Mouse (Mus musculus): ENCODE data around the gene AI837181.
A peak's percentile ranks its signal among the peaks of the same experiment; 100 is the strongest.
"Not testable (repeated sequence)": the region's sequence is repeated elsewhere in the genome, so short reads cannot be mapped to it uniquely, and the experiment has no call there.

The AI837181 gene

DNA sequence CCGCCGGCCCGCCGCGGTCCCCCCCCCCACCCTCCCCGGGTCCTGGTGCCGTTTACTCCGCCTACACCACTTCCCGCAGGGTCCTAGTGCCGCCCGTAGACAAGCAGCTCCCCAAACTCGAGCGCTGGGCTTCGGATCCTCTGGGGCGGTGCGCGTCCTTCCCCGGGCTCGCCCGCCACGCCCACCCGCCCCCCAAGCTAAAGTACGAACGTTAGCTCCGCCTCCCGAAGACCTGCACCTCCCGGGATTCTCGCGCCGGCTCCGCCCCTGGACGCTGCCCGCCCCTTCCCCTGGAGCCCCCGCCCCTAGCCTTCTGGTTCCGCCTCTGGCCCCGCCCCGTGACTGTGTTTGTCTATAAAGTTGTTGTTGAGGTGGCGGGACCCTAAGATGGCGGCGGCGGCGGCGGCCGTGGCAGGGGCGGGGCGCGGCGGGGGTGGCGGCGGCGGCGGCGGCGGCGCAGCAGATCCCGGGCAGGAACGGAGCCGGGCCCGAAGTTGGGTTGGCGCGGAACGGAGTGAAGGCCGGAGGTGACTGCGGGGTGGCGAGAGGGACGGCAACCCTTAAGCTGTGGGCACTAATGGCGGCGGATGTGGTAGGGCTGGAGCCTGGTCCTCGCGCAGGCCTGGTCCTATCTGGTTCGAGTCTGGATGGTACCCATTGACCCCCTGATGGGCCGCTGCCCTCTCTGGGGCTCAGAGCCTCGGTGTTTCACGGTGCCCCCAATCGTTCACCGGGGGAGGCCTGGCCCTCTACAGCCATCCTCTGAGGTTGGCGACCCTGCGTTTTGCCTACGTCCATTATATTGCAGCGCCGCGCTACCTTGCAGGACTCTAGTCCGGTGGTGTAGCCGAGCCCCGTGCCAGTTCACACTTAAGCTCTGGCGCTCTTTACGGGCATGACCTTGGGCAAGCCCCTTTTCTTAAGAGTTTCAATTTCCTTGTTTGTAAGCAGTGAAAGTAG, at the start of gene AI837181, which contains the start of gene Drap1:
Gene AI837181, plus strand, starts transcription at position 363 of the 960 bp plus-strand sequence.
Gene Drap1, minus strand, starts transcription at position 198 of the 960 bp plus-strand sequence.
- H3K27me3 ChIP-seq (ENCODE audit: control insufficient read depth, insufficient read depth, low read length, poor library complexity, severe bottlenecking) = no peaks in the 10 kb centered on the region
- DNase-seq (ENCODE audit: low read depth, low spot score) = peak; percentile 96
- H3K36me3 ChIP-seq (ENCODE audit: control insufficient read depth, insufficient read depth, low read length, poor library complexity, severe bottlenecking) = peaks cover 3% of the 10 kb centered on the region

DNA sequence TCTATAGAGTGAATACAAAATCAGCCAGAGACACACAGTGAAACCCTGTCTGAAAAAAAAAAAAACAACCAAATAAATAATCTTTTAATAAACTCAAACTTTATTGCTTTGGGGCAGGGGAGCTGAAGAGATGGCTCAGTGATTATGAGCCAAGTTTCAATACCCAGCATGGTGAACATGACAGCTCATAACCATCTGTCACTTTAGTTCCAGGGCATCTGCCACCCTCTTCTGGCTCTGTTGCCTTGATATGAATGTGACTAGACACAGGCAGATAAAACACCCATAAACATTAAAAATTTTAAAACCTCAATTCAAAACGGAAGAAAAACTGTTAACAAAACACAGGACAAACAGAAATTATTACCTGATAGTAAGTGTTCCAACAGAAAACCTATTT, 47.5 kb upstream of the AI837181 start:
- Histone ChIP-seq H3K27me3 (ENCODE audit: control insufficient read depth, insufficient read depth, low read length, poor library complexity, severe bottlenecking) (no peaks in the 10 kb centered on the region), H3K36me3 (ENCODE audit: control insufficient read depth, insufficient read depth, low read length, poor library complexity, severe bottlenecking) (peaks cover 11% of the 10 kb centered on the region)
- no peak for DNase-seq (ENCODE audit: low read depth, low spot score)

DNA sequence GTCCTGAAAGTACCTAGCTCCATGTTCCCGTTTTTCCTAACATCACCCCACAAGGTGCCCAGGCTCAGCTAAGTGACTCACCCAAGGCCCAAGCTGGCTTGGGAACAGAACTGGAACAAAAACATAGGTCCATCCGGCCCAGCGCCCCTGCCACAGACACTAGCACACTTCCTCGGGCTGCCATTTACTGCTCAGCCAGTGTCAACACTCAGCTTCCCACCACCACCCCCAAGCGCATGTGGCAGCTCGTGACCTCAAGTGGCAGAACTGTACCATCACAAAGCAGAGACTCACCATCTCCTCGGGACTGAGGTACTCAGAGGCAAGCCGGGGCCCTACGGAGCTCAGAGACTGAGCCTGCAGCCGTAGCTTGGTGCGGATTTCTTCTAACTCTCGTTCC, 41.6 kb upstream of the AI837181 start:
- H3K27me3 ChIP-seq (ENCODE audit: control insufficient read depth, insufficient read depth, low read length, poor library complexity, severe bottlenecking) = no peaks in the 10 kb centered on the region

DNA sequence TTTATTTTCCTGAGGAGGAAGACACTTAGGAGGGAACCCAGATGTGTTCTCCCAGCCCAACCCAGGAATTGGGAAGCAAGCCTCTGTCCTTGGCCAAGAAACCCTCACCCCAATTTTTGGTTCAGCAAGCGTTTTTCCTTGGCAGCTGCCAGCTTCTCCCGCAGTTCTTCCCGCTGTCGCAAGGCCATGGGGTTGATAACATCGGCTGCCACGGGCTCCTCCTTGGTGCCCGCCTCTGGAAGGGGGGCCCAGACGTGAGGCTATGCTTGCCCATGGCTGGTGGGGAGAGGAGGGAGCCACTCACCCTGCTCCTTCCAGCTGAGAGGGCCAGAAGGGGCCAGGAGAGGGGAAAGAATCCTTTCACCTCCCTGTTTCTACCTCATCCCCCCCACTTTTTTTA, 40.2 kb upstream of the AI837181 start:
- Histone ChIP-seq H3K27me3 (ENCODE audit: control insufficient read depth, insufficient read depth, low read length, poor library complexity, severe bottlenecking) (no peaks in the 10 kb centered on the region), H3K36me3 (ENCODE audit: control insufficient read depth, insufficient read depth, low read length, poor library complexity, severe bottlenecking) (peaks cover 13% of the 10 kb centered on the region)
- no peak for DNase-seq (ENCODE audit: low read depth, low spot score)

More for the DNA sequence above, 41.6 kb upstream of the AI837181 start:
- DNase-seq (ENCODE audit: low read depth, low spot score) = no peak
- H3K36me3 ChIP-seq (ENCODE audit: control insufficient read depth, insufficient read depth, low read length, poor library complexity, severe bottlenecking) = peaks cover 17% of the 10 kb centered on the region

DNA sequence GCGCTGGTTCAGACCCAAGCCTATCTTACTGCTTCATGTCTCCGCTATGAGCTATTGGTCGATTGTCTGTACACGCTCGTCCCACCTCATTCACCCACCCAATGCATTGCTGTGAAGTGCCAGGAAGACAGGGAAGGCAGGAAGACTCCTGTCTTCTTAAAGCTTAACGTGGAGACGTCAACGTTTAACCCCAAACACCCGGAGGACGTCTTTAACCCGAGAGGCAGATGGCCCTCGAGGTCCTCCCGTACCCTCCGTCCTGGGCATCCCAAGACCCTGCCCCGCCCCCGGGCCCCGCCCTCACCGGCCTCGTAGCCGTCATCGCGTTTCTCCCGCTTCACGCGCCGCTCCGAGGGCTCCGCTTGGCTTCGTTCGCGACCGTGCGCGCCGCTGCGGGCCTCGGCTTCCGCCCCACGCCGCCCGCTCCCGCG, 36.9 kb upstream of the AI837181 start:
- H3K27me3 ChIP-seq (ENCODE audit: control insufficient read depth, insufficient read depth, low read length, poor library complexity, severe bottlenecking) = no peaks in the 10 kb centered on the region
- no peak for DNase-seq (ENCODE audit: low read depth, low spot score)
- peaks cover 9% of the 10 kb centered on the region for H3K36me3 ChIP-seq (ENCODE audit: control insufficient read depth, insufficient read depth, low read length, poor library complexity, severe bottlenecking)

DNA sequence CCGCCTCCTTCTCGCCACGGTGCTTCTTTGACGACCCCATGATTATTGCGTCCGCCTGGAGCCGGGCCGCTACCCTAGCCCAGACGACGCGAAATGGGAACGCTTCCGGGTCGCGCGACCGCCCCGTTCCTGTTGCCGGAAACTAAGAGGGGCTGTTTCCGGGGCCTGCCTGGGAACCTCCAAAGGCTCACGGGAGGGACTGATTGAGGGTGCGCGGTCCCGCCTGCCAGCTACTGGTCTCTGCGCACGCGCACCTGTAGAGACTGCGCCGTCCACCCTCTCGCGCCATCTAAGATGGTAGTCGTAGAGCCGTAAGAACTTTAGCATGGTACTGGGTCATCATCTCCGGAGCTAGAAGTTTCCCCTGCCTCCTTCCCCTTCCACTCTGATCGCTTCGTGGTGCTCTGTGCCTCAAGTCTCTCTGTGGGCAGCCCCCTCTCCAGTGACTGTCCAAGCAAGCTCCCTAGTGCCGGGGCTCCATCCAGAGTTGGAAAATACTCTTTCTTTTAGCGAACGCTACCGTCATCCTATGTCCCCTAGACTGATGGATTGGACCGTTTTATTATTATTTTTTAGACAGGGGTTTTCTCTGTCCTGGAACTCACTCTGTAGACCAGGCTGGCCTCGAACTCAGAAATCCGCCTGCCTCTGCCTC, 36.2 kb upstream of the AI837181 start, which contains the start of gene Sart1:
Gene Sart1, minus strand, starts transcription at position 116 of the 655 bp plus-strand sequence.
- no peaks in the 10 kb centered on the region for H3K27me3 ChIP-seq (ENCODE audit: control insufficient read depth, insufficient read depth, low read length, poor library complexity, severe bottlenecking)
- DNase-seq (ENCODE audit: low read depth, low spot score) = peak; percentile 98

DNA sequence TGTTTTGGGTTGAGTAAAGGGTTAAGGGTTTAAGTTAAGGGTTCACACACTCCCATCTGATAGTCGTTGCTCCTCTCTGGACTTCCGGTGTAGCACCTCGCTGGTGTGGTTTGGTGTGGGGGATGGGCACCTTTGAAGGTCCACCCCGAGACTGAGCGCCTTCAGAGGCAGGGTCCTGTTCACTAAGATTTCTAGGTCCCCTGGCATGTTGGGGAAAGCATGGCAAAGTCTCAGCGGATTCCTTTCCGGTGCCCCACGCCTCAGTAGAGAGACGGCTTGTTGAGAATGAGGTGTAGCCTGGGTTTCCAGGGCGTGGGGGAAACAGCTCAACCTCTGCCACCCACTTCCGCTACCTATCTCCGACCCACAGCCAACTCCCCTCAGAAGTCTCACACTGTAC, 35.3 kb upstream of the AI837181 start:
- peaks cover 2% of the 10 kb centered on the region; the same call in 1 of the 2 replicates for H3K36me3 ChIP-seq (ENCODE audit: control insufficient read depth, insufficient read depth, low read length, poor library complexity, severe bottlenecking)
- DNase-seq (ENCODE audit: low read depth, low spot score) = peak; percentile 77
- H3K27me3 ChIP-seq (ENCODE audit: control insufficient read depth, insufficient read depth, low read length, poor library complexity, severe bottlenecking) = no peaks in the 10 kb centered on the region

More for the DNA sequence above, 36.2 kb upstream of the AI837181 start, which contains the start of gene Sart1:
- H3K36me3 ChIP-seq (ENCODE audit: control insufficient read depth, insufficient read depth, low read length, poor library complexity, severe bottlenecking) = peaks cover 8% of the 10 kb centered on the region

DNA sequence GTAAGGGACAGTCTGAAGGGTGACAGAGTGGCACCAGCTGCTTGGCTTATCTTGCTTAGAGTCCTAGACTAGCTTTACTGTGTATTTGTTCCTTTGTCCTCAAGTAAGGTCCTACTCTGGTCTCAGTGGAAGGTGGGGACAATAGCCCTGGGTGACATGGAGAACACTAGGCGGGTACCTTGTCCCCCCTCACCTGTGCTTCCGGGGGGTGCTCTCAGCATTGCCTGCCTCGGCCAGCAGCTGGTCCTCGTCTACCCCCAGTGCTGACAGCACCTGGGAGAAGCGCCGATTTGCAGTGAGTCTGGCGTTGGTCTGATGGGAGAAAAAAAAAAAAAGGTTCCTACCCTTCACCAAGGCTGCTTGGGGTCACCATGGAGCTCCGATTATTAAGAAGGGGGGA, 34.5 kb upstream of the AI837181 start:
- no peaks in the 10 kb centered on the region for H3K36me3 ChIP-seq (ENCODE audit: control insufficient read depth, insufficient read depth, low read length, poor library complexity, severe bottlenecking)
- no peaks in the 10 kb centered on the region for H3K27me3 ChIP-seq (ENCODE audit: control insufficient read depth, insufficient read depth, low read length, poor library complexity, severe bottlenecking)
- no peak for DNase-seq (ENCODE audit: low read depth, low spot score)

DNA sequence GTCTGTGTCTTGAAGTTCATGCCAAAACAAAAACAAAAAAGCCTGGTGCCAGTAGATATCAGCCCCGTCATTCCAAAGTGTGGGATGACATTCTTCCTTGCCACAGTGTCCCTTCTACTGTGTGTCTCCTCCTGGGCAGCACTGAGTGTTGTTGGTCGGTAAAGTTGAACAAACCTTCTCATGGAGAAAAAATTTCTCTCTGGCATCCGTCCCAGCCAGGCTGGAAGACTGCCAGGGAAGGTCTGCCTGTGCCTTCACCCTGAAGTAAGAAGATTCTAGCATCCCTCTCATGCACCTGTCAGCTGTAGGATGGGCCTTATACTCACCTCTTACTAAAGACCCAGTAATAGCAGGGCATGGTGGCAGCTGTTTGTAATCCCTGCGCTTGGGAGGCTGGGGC, 32.1 kb upstream of the AI837181 start:
- no peaks in the 10 kb centered on the region for H3K27me3 ChIP-seq (ENCODE audit: control insufficient read depth, insufficient read depth, low read length, poor library complexity, severe bottlenecking)
- no peak for DNase-seq (ENCODE audit: low read depth, low spot score)
- no peaks in the 10 kb centered on the region for H3K36me3 ChIP-seq (ENCODE audit: control insufficient read depth, insufficient read depth, low read length, poor library complexity, severe bottlenecking)

DNA sequence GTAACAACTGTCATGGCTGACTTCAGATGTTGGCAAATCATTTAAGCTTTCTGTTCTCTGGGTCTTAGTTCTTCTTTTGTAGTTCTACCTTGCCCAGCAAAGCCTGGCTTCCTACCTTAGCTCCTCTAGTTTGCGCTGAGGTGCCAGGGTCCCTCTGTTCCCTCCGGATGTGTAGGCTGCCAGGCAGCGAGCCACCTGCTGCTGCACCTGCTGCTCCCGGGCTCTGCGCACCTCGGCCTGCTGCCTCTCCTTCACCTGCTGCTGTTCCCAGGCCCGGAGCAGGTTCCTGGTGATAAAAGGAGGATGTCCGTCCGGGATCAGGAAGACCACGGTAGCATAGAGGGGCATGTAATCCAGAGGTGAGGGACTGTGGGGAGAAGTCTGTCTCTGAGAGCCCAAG, 30.8 kb upstream of the AI837181 start:
- Histone ChIP-seq H3K27me3 (ENCODE audit: control insufficient read depth, insufficient read depth, low read length, poor library complexity, severe bottlenecking) (no peaks in the 10 kb centered on the region), H3K36me3 (ENCODE audit: control insufficient read depth, insufficient read depth, low read length, poor library complexity, severe bottlenecking) (no peaks in the 10 kb centered on the region)
- no peak for DNase-seq (ENCODE audit: low read depth, low spot score)

DNA sequence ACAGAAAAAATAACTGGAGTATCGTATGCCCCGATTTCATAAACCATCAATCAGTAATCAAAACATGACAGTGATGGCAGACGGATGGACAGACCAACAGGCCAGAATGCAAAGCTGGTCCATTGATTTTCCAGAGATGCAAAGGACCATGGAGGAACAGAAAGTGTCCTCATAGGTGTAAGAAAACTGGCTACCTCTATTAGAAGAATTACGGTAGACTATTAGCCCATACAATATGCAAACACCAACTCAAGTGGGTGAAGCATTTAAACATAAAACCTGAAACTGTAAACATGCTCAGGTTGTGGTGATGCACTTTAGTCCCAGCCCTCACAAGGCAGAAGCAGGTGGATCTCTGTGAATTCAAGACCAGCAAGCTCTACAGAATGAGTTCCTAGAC, 29.6 kb upstream of the AI837181 start:
- Histone ChIP-seq H3K36me3 (ENCODE audit: control insufficient read depth, insufficient read depth, low read length, poor library complexity, severe bottlenecking) (no peaks in the 10 kb centered on the region), H3K27me3 (ENCODE audit: control insufficient read depth, insufficient read depth, low read length, poor library complexity, severe bottlenecking) (no peaks in the 10 kb centered on the region)
- no peak for DNase-seq (ENCODE audit: low read depth, low spot score)

DNA sequence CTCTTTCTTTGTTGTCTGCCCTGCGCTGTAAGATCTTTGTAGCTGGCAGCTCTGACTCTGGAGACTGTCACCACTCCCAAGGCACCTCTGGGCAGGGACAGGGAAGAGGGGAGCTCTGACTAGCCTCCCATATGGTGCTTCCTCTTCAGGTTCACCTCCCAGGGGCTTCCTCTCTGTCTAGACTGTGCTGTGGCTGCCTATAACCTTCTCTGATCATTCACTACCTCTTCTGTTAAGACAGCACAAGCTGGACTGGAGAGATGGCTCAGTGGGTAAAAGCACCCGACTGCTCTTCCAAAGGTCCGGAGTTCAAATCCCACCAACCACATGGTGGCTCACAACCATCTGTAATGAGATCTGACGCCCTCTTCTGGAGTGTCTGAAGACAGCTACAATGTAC, 23.9 kb upstream of the AI837181 start:
- not testable (repeated sequence) for H3K36me3 ChIP-seq (ENCODE audit: control insufficient read depth, insufficient read depth, low read length, poor library complexity, severe bottlenecking); H3K27me3 ChIP-seq (ENCODE audit: control insufficient read depth, insufficient read depth, low read length, poor library complexity, severe bottlenecking); DNase-seq (ENCODE audit: low read depth, low spot score)

DNA sequence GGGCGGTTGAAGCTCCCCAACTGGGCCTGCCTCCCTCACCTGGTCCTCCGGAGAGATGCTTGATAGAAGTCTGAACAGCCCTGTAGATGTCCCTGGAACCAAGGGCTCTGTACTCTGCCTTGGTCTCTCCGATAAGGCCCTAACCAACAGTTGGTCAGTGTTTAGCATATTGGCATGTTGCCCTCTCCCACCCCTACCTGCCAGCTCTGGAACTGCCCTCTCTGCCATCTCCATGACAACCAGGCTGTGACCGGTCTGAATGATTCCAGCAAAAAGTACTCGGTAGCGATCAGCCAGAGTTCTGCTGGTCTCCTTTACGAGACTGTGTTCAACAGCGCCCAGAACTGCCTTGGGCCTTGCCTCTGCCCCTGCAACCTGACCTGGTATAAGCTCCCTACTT, 22.7 kb upstream of the AI837181 start, which contains the start of gene Tsga10ip:
Gene Tsga10ip, minus strand, starts transcription at position 234 of the 400 bp plus-strand sequence.
- Histone ChIP-seq H3K27me3 (ENCODE audit: control insufficient read depth, insufficient read depth, low read length, poor library complexity, severe bottlenecking) (no peaks in the 10 kb centered on the region), H3K36me3 (ENCODE audit: control insufficient read depth, insufficient read depth, low read length, poor library complexity, severe bottlenecking) (no peaks in the 10 kb centered on the region)
- DNase-seq (ENCODE audit: low read depth, low spot score) = no peak

DNA sequence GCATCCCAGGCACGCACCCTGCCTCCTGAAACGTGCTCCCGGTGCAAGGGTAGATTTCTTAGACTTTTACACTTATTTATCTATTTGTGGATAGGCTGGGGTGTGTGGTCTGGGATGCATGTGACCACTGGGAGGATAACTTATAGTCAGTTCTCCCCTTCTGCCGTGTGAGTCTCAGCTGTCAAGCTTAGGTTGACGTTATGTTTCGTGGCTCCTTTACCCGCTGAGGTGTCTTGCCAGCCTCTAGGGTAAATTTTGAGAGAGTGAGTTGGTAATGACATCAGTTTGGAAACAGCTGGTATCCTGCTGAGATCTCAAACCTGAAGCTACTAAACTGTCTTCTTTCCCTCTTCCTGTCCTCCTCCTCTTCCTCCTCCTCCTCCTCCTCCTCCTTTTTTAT, 19.0 kb upstream of the AI837181 start:
- peak; percentile 66 for DNase-seq (ENCODE audit: low read depth, low spot score)
- Histone ChIP-seq H3K36me3 (ENCODE audit: control insufficient read depth, insufficient read depth, low read length, poor library complexity, severe bottlenecking) (peaks cover 2% of the 10 kb centered on the region; the same call in 1 of the 2 replicates), H3K27me3 (ENCODE audit: control insufficient read depth, insufficient read depth, low read length, poor library complexity, severe bottlenecking) (no peaks in the 10 kb centered on the region)

Data from splenic B cell, adult 2 months (primary cell).